Mouse (Mus musculus) gastrocnemius, adult 2 months (tissue): Measurements from ENCODE around the gene Ccdc146. TPM values are rescaled to one million over a fixed set of nuclear protein-coding genes. Genes with fewer than 3 reads are reported as not detected.
A peak's percentile ranks its signal among the peaks of the same experiment; 100 is the strongest.
"Not testable (repeated sequence)": the region's sequence is repeated elsewhere in the genome, so short reads cannot be mapped to it uniquely, and the experiment has no call there.

Source experiments
- DNase-seq: peaks from one replicate; pipeline ENCODE4 v3.0.0; 2022
- H3K27ac ChIP-seq: fragments of 200-600 bp; 2 replicates; pipeline ENCODE4 v1.8.1; 2022; ENCODE audit warnings: mild to moderate bottlenecking
- H3K4me3 ChIP-seq: fragments of 200-600 bp; 2 replicates; pipeline ENCODE4 v1.8.1; 2022; ENCODE audit warnings: mild to moderate bottlenecking, moderate library complexity
- CTCF ChIP-seq: fragments of 200-600 bp; IDR thresholded peaks from 2 replicates; pipeline ENCODE4 v1.8.1; 2022; ENCODE audit warnings: antibody characterized with exemption, mild to moderate bottlenecking, moderate library complexity
- intact Hi-C: fragments of 180-260 bp; cut with DNase I; formaldehyde crosslinking; loops from one replicate; pipeline ENCODE4 v1.15.1; 2025
- total RNA-seq, 2 experiments: library from RNA; stranded (reverse); gene quantifications; 2 replicates each; pipeline ENCODE4 v1.2.3; 2021

The Ccdc146 gene
- total RNA-seq, 2 experiments from 2014 or later: 3.8 to 4.3 TPM

DNA sequence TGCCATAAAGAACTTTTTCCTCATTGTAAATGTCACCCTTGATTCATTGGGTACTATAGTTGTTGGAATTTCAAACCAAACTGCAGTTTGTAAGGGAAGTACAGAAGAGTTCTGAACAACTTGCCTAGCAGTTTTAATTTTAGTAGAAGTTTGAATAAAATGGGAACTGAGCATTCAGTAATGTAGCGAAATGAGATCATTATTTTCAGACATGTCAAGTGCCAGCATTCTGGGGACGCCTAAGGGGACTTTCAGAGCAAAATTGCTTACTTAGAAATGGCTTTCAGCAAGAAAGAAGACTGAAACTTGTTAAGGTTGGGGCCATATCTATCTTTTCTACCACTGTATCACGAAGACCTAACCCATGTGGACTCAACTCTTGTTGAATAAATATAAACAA lies 65.8 kb downstream of the Ccdc146 start:
- TF ChIP-seq CTCF: no peak
- intact Hi-C loops: no loop called here
- DNase-seq: no peak
- no peak overlapping the region for H3K27ac ChIP-seq
- H3K4me3 ChIP-seq: no peak overlapping the region

DNA sequence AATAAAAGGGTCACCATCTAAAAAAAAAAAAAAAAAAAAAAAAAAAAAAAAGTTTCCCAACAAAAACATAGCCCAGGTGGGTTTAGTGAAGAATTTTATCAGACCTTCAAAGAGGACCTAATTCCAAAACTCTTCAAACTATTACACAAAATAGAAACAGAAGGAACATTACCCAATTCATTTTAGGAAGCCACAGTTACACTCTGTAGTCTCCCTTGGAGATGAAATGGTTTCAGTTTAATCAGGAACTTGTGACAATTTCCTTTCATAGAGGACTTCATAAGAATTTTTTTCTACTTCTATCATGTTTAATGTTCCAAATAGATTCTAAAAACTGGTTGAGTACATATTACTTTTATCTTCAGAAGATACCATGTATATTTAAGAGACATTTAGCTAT lies 72.8 kb downstream of the Ccdc146 start:
- intact Hi-C loops: no loop called here
- no peak for DNase-seq
- no peak overlapping the region for H3K27ac ChIP-seq
- no peak for TF ChIP-seq CTCF
- no peak overlapping the region for H3K4me3 ChIP-seq

DNA sequence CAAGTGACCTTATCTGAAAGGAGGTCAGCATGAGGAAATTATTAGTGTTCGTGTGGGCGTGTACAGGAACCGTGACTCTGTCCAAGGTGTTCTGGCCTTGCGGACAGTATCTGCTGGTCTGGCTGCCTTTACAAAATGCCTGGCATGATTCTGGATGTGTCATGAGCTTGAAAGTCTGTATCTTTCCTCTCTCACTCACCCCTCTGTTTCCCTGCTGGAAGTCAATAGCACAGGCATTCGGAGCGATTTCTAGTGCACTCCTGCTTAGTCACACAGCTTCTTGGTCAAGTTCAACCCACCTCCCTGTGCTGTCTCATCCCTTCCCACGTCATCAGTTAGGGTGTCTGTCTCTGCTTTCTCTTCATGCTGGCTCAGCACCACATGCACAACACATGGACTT lies 76.1 kb downstream of the Ccdc146 start:
- peak overlapping the region; percentile 70 for H3K27ac ChIP-seq
- peak; percentile 60 for DNase-seq
- no peak for TF ChIP-seq CTCF
- intact Hi-C loops: no loop called here
- no peak overlapping the region for H3K4me3 ChIP-seq

DNA sequence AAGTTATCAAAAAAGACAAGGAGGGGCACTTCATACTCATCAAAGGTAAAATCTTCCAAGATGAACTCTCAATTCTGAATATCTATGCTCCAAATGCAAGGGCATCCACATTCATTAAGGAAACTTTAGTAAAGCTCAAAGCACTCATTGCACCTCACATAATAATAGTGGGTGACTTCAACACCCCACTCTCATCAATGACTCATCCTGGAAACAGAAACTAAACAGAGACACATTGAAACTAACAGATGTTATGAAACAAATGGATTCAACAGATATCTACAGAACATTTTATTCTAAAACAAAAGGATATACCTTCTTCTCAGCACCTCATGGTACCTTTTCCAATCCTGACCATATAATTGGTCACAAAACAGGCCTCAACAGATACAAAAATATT lies 82.2 kb downstream of the Ccdc146 start:
- H3K4me3 ChIP-seq, H3K27ac ChIP-seq, DNase-seq, intact Hi-C loops: not testable (repeated sequence)

DNA sequence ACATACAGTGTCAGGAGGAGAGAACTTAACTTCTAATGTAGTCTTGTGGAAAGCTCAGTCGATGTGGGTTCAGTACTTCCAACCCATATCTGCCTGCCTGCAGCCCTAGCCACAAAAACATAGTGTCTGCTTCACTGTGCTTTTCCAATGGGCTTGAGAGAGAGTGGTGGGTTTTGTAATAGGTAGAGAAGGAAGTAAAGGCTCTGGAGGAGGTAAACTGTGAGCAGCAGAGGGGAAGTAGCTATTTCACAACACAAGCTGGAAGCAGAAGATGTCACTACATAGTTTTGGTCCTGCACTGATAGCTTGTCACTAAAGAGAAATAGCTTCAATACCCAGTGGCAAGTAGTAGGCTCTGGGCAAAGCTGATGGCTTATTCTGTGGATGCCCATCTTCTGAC lies 92.4 kb downstream of the Ccdc146 start:
- Histone ChIP-seq H3K4me3 (no peak overlapping the region), H3K27ac (peak overlapping the region; percentile 92; the same call in 1 of the 2 replicates)
- intact Hi-C loops: no loop called here
- DNase-seq: no peak
- TF ChIP-seq CTCF: no peak

DNA sequence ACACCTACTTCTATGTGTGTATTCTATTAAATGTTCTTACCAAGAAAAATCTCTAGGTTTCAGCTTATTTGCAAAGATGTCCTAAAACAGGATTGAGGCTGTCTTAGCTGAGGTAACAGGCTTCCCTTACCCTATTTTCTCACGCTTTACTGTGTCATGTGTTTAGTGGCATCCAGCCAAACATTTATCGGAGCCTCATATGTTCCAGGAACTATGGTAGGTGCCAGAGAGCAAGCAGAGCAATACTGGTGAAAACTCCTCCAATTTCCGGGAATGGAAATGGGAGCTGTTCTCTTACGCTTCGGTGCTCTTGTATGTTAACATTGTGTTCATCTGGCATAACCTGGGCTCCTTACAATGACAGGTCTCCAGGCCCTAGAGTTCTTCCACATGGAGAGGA lies 92.8 kb downstream of the Ccdc146 start:
- peak overlapping the region; percentile 92 for H3K27ac ChIP-seq
- intact Hi-C loops: no loop called here
- H3K4me3 ChIP-seq: no peak overlapping the region
- no peak for TF ChIP-seq CTCF
- DNase-seq: no peak

DNA sequence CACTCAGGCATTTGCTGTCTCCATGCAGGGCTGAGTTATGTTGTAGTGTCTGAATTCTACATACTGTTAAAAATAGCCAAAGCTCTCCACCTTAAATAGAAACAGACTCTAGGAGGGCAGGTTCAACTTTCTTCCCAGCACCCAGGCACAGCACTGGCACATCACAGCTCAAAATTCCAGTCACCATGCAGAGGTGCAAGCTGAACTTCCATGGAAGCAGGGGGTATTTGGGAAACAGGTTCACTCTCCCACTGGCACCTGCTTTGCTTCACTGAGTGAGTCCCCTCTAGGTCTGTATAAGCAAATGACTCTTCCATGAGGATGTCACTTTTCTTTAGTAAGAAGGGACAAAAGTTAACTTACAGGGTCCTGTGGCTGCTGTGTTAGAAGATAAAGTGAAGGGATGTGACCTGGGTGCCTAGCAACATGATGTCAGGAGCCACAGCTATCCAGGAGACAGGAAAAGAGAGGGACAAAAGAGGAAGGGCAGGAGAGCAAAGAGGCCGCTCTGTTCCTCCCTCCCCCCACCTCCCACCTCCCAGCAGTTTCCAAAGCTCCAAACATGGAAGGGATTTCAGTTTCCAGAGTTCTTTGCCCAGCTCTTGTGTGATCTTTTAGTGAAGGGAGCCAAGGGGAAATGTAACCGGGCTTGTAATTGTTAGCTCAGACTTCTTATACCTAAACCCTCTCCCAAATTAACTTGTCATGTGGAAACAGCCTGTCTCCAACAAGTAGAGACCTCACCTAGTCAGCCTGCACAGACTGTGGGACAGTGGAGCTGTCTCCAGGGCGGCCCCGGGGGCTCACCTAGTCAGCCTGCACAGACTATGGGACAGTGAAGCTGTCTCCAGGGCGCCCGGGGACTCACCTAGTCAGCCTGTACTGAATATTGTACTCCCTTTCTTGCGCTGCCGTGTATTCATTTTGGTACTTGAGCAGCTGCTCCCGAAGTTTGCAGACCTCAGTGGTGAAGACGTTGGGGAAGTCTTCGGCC lies 94.5 kb downstream of the Ccdc146 start:
- Histone ChIP-seq H3K4me3 (peak overlapping the region; percentile 64), H3K27ac (peak overlapping the region; percentile 92)
- intact Hi-C loops: loop anchor here (5.0 kb wide), 2 partner anchors 48 to 57 kb away; no protein-coding TSS in a partner anchor
- peak; percentile 53 for DNase-seq
- no peak for TF ChIP-seq CTCF

DNA sequence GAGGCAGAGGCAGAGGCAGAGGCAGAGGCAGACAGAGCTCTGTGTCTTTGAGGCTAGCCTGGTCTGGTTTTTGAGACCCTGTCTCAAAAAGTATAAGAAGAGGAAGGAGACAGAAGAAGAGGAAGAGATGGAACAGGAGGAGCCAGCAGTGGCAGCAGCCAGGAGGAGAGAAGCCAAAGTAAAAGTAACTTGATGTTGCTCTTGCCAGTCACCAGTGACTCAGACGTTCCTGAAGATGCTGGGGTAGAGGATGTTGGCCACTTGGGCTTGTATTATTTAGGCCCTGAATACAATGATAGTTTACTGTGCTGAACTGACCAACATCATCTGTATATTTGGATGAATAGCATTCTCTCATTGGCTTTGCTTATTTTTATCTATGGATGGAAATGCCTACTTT lies 95.9 kb downstream of the Ccdc146 start:
- peak; percentile 32 for DNase-seq
- intact Hi-C loops: loop anchor here (5.0 kb wide), 2 partner anchors 46 to 59 kb away; no protein-coding TSS in a partner anchor
- no peak overlapping the region for H3K4me3 ChIP-seq
- TF ChIP-seq CTCF: no peak
- peak overlapping the region; percentile 92 for H3K27ac ChIP-seq

DNA sequence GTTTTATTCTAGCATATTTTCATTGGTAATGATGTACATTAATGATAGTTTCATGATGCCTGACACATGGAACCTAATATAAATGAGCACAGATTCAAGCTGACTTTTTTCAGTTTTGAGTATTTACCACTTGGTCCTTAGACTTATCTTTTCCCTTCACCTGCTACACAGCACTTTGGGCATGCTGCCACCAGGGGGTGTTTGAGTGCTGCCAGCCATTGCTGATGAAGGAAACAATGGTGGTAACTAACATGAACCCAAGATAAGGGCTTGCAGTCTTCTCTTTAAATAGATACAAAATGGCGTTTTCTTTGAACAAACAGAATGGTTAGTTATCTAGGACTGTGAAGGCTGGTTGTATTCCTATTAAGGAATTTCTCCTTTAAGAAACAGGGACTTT lies 98.0 kb downstream of the Ccdc146 start:
- H3K4me3 ChIP-seq: no peak overlapping the region
- DNase-seq: peak; percentile 69
- TF ChIP-seq CTCF: peak; percentile 77
- intact Hi-C loops: loop anchor here (1.0 to 5.0 kb wide), 4 partner anchors 44 to 260 kb away; no protein-coding TSS in a partner anchor
- H3K27ac ChIP-seq: no peak overlapping the region

DNA sequence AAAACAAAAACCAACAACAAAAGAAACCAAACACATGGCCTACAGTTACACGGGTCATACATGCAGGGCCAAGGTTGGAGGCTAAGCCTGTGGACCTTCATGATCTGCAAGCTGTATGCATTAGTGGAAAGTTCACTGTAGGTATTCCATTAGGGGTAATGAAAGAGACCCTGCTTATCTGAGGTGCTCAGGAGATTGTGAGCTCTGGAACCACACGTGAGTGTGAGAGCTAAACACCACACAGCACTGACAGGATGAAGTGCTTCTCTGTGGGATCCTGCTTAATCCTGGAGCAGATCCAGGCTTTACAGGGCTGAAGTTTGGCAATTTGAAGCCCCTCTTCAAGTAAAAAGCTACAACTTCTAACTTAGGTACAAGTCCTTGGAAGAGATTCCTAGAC lies 104.3 kb downstream of the Ccdc146 start:
- Histone ChIP-seq H3K4me3 (no peak overlapping the region), H3K27ac (no peak overlapping the region)
- no peak for DNase-seq
- intact Hi-C loops: no loop called here
- TF ChIP-seq CTCF: no peak

DNA sequence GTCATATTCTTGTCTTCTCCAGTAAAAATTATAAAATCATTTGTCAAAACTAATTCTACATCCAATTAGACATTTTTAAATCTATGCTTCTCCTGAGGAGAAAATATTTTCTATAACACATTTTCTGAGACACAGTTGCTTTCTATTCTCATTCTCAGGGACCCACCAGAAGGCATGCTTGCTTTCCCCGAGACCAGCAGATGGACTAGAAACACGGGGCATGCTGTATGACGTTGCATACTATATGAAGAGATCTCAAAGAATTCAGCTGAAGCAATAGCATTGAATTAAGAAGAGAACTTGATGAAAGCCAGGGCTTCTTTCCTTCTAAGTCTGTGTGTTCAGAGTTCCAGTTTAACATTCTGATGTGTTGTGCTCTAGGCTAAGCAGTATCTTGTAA lies 109.8 kb downstream of the Ccdc146 start:
- Histone ChIP-seq H3K27ac (no peak overlapping the region), H3K4me3 (no peak overlapping the region)
- intact Hi-C loops: no loop called here
- TF ChIP-seq CTCF: no peak
- DNase-seq: no peak

DNA sequence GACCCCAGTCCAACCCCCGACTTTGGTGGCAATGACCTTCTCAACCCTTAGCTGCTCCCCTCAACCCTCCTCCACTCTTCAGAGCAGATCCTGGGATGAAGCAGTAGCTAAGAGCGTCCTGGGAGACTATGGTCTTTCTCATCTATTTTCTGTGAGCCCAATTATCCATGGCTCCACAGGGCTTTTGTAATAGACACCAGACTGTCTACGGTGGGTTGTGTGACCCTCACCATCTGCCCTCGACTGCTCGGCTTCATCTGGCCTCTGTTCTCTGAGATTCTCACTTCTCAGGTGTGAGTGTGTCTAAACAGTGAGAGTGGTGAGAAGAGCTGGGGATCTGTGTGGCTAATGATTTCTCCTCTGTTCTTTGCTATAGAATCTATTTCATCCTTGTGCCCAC lies 117.3 kb downstream of the Ccdc146 start:
- intact Hi-C loops: no loop called here
- H3K4me3 ChIP-seq: no peak overlapping the region
- no peak for DNase-seq
- H3K27ac ChIP-seq: no peak overlapping the region
- no peak for TF ChIP-seq CTCF

DNA sequence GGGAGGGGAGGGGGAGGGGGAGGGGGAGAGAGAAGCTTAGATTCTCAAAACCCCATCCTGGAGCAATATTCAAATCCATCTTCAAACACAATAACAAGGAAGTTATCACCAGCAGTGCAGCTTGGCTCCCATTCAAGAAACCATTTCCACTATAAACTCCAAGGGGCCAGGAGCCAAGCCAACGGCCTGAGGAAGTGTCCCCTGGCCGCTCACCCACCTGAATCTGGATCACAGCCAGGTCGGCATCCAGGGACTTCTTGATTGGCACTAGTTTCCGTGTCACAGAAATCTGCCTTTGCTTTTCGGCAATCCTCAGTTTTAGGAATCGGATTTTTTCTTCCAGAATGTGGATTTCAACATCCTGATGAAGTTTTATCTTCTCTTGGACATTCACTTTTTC lies 123.5 kb downstream of the Ccdc146 start:
- DNase-seq: peak; percentile 34
- TF ChIP-seq CTCF: no peak
- intact Hi-C loops: no loop called here
- H3K4me3 ChIP-seq: no peak overlapping the region
- peak overlapping the region; percentile 20; the same call in 1 of the 2 replicates for H3K27ac ChIP-seq
